Mouse (Mus musculus) liver, embryonic 14.5 days (tissue): ENCODE data around the gene Cdc14b. TPM values are rescaled to one million over a fixed set of nuclear protein-coding genes. Genes with fewer than 3 reads are reported as not detected.
"Not testable (repeated sequence)": the region's sequence is repeated elsewhere in the genome, so short reads cannot be mapped to it uniquely, and the experiment has no call there.

ENCODE experiments used
- ATAC-seq: fragments of 200-750 bp; cut with Nextera tagmentation; 2 replicates; pipeline ENCODE4 v1.8.0; 2017; ENCODE audit warnings: moderate number of reproducible peaks, mild to moderate bottlenecking, moderate library complexity; ENCODE audit not compliant: insufficient read depth
- DNase-seq, 3 experiments: peaks; one replicate each; pipeline ENCODE4 v3.0.0-alpha.2; 2012 to 2013; ENCODE audit warnings: low read depth in 3 of 3, low spot score in 3 of 3
- H3K27ac ChIP-seq: fragments of 300-500 bp; sonication (generic); 2 replicates; pipeline ENCODE4 v1.5.1; 2014; ENCODE audit warnings: moderate library complexity, mild to moderate bottlenecking, control low read depth, inconsistent platforms
- H3K27me3 ChIP-seq: fragments of 300-500 bp; sonication (generic); 2 replicates; pipeline ENCODE4 v1.6.1; 2014; ENCODE audit warnings: mild to moderate bottlenecking, low read length, moderate library complexity; ENCODE audit not compliant: control insufficient read depth, insufficient read depth
- H3K36me3 ChIP-seq: fragments of 300-500 bp; sonication (generic); replicated peaks from 2 replicates; pipeline ENCODE4 v1.6.1; 2014; ENCODE audit warnings: low read depth; ENCODE audit not compliant: control insufficient read depth, insufficient read depth
- H3K4me1 ChIP-seq, 2 experiments: fragments of 200-500 bp in 1 of 2; fragments of 300-500 bp in 1 of 2; sonication (generic) in 1 of 2; replicated peaks; 2 replicates each; pipeline ENCODE4 v1.6.1; 2012 to 2014; ENCODE audit warnings: antibody characterized with exemption in 1 of 2, inconsistent platforms in 1 of 2, low read length in 1 of 2; ENCODE audit not compliant: control insufficient read depth in 2 of 2, insufficient read depth in 2 of 2
- H3K4me2 ChIP-seq: fragments of 300-500 bp; sonication (generic); 2 replicates; pipeline ENCODE4 v1.6.1; 2014; ENCODE audit warnings: low read depth, mild to moderate bottlenecking, control low read depth, moderate library complexity
- H3K4me3 ChIP-seq, 2 experiments: fragments of 200-500 bp in 1 of 2; fragments of 300-500 bp in 1 of 2; sonication (generic) in 1 of 2; 2 replicates each; pipeline ENCODE4 v1.5.1; 2012 to 2014; ENCODE audit warnings: low read depth in 2 of 2, low read length in 2 of 2, mild to moderate bottlenecking in 2 of 2, control low read depth in 1 of 2, inconsistent platforms in 1 of 2, moderate library complexity in 1 of 2; ENCODE audit not compliant: insufficient read depth in 1 of 2
- H3K9ac ChIP-seq: fragments of 300-500 bp; sonication (generic); replicated peaks from 2 replicates; pipeline ENCODE4 v1.6.1; 2014; ENCODE audit warnings: mild to moderate bottlenecking, control low read depth, moderate library complexity
- H3K9me3 ChIP-seq: fragments of 300-500 bp; sonication (generic); 2 replicates; pipeline ENCODE4 v1.6.1; 2016; ENCODE audit warnings: low read length, mixed read lengths; ENCODE audit not compliant: control insufficient read depth
- CTCF ChIP-seq: IDR thresholded peaks from 2 replicates; pipeline ENCODE4 v1.5.1; 2016; ENCODE audit warnings: antibody characterized with exemption, low read depth, control low read depth
- EP300 ChIP-seq: IDR thresholded peaks from 2 replicates; pipeline ENCODE4 v1.6.1; 2016; ENCODE audit warnings: antibody characterized with exemption, low read depth
- WGBS: fragments of 180-500 bp; shearing (Covaris S2); extraction: QIAGEN DNeasy Blood & Tissue Kit; methylation state at CpG from one replicate; pipeline ENCODE4 v1.1.7; 2014; ENCODE audit not compliant: insufficient replicate concordance; 5-methylcytosine and 5-hydroxymethylcytosine counted together
- polyA plus RNA-seq, 2 experiments: library from polyadenylated mRNA; depleted of rRNA in 1 of 2; stranded (reverse) in 1 of 2; unstranded in 1 of 2; fragments of >200 nt; fragmentation: Nextera tagmentation in 1 of 2; extraction: Ambion mirVana in 1 of 2; gene quantifications; 2 replicates each; pipeline versions ENCODE4 v1.2.1 to v1.2.3; 2012 to 2014

Cdc14b gene
- polyA plus RNA-seq, 2 experiments, result 4.1 to 5.6 TPM

- no peaks in the 10 kb centered on the region for H3K9me3 ChIP-seq
- no peak for ATAC-seq
- no peak overlapping the region for H3K4me3 ChIP-seq
- WGBS, result 72% methylated on average over 6 of the region's 6 CpGs
- H3K27ac ChIP-seq, result no peak overlapping the region
- no peak overlapping the region for H3K4me2 ChIP-seq
- TF ChIP-seq CTCF (no peak), EP300 (no peak)
- no peaks in the 10 kb centered on the region for H3K36me3 ChIP-seq
- no peaks in the 10 kb centered on the region for H3K4me1 ChIP-seq
- H3K27me3 ChIP-seq, result no peaks in the 10 kb centered on the region
- H3K9ac ChIP-seq, result no peak overlapping the region
- no peak for DNase-seq
These were observed 10.5 kb downstream of the Cdc14b start for GRCm38 (mm10) chr13:64264586-64264985.

DNA sequence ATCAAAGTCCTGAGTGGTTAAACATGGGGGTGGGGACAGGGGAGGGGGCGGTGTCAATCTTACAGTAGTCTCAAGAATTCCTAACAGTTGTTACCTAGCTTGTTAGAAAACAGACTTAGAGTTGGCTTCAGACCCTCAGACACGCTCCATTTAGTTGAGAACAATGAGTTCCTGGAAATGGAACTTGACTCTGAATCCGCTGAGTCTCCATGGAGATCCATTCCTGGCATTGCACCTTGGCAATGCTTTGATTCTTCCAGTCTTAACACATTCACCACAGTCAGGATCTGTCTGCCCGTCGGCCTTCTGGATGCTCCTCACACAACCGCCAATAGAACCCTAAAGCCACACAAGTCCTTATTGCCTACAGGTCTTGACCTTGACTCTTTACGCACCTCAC, 15.2 kb downstream of the Cdc14b start:
- WGBS, result 75% methylated on average over 7 of the region's 7 CpGs

GRCm38 (mm10) chr13:64258516-64258821, 16.6 kb downstream of the Cdc14b start:
- Histone ChIP-seq H3K9me3 (no peaks in the 10 kb centered on the region), H3K9ac (no peak overlapping the region), H3K27me3 (no peaks in the 10 kb centered on the region), H3K4me1 (no peaks in the 10 kb centered on the region; a peak in 1 of 4 replicates), H3K27ac (no peak overlapping the region), H3K4me2 (no peak overlapping the region), H3K4me3 (no peak overlapping the region), H3K36me3 (no peaks in the 10 kb centered on the region)
- TF ChIP-seq CTCF (no peak), EP300 (no peak)
- DNase-seq, result no peak
- no peak for ATAC-seq
- WGBS, result 81% methylated on average over 4 of the region's 4 CpGs

More for the DNA sequence above, 15.2 kb downstream of the Cdc14b start:
- no peaks in the 10 kb centered on the region; a peak in 1 of 4 replicates for H3K4me1 ChIP-seq
- no peak overlapping the region for H3K4me2 ChIP-seq
- no peak for ATAC-seq
- H3K36me3 ChIP-seq, result no peaks in the 10 kb centered on the region
- H3K27me3 ChIP-seq, result no peaks in the 10 kb centered on the region
- no peak overlapping the region for H3K27ac ChIP-seq
- H3K9me3 ChIP-seq, result no peaks in the 10 kb centered on the region
- DNase-seq, result no peak
- no peak overlapping the region for H3K9ac ChIP-seq
- no peak overlapping the region for H3K4me3 ChIP-seq
- TF ChIP-seq CTCF, result no peak
- TF ChIP-seq EP300, result no peak

- H3K4me2 ChIP-seq, result no peak overlapping the region
- WGBS, result 66% methylated on average over 5 of the region's 5 CpGs
- TF ChIP-seq EP300, result no peak
- TF ChIP-seq CTCF, result no peak
These were observed 17.1 kb downstream of the Cdc14b start for GRCm38 (mm10) chr13:64257814-64258515.

DNA sequence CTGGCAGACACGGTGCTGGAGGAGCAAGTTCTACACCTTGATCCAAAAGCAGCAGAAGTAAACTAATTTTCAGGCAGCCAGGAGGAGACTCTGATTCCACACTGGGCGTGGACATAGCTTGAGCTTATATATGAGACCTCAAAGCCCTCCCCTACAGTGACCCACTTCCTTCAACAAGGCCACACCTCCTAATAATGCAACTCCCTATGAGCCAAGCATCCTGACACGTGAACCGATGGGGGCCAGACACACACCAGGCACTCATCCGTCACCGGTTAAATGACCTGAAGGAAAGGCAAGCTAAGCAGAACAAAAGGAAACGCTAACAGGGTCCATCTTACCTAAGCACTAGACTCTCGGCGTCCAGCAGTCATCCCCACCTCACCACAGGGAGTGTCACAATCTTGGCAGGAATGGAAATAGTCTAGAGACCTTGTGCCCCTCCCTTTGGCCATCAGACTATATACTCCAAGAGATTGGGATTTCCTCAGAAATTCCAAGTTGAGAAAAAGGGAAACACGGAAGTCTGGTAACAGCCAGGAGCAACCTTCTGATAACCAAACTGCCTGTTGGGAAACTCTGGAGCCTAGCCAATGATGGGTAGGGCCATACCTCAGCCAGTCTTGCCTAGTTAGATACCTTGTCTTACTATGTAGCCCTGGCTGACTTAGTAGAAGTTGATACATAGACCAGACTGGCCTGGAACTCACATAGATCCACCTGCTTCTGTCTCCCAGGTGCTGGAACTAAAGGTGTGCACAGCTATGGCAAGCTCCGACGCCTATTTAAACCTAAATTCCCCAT, 17.9 kb downstream of the Cdc14b start:
- Histone ChIP-seq H3K4me2 (no peak overlapping the region), H3K4me1 (peaks cover 0 to under 1% of the 10 kb centered on the region in 2 experiments; a peak in 2 of 4 replicates), H3K9ac (no peak overlapping the region), H3K36me3 (no peaks in the 10 kb centered on the region), H3K9me3 (no peaks in the 10 kb centered on the region), H3K27me3 (no peaks in the 10 kb centered on the region), H3K27ac (no peak overlapping the region), H3K4me3 (no peak overlapping the region)
- no peak for ATAC-seq
- WGBS, result 73% methylated on average over 12 of the region's 12 CpGs
- DNase-seq, result no peak
- TF ChIP-seq CTCF, result no peak
- TF ChIP-seq EP300, result no peak

More at GRCm38 (mm10) chr13:64257814-64258515, 17.1 kb downstream of the Cdc14b start:
- Histone ChIP-seq H3K36me3 (no peaks in the 10 kb centered on the region), H3K4me1 (no peaks in the 10 kb centered on the region; a peak in 1 of 4 replicates), H3K4me3 (no peak overlapping the region), H3K27ac (no peak overlapping the region), H3K9ac (no peak overlapping the region), H3K27me3 (no peaks in the 10 kb centered on the region), H3K9me3 (no peaks in the 10 kb centered on the region)
- DNase-seq (no peak), ATAC-seq (no peak)

DNA sequence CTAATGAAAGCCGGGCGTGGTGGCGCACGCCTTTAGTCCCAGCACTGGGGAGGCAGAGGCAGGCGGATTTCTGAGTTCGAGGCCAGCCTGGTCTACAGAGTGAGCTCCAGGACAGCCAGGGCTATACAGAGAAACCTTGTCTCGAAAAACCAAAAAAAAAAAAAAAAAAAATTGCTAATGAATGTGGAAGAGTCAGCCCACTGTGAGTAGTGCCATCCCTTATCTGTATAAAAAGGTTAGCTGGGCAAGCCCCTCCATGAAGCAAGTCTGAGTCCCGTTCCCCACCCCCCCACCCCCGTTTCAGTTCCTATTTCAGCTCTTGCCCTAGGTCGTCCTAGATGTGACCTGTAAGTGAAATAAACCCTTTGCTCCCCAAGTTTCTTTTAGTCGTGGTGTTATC, 20.9 kb downstream of the Cdc14b start:
- not testable (repeated sequence) for H3K4me3 ChIP-seq, H3K9ac ChIP-seq, H3K27me3 ChIP-seq, H3K36me3 ChIP-seq, H3K9me3 ChIP-seq, H3K27ac ChIP-seq, DNase-seq, ATAC-seq, H3K4me2 ChIP-seq, H3K4me1 ChIP-seq
- WGBS, result 57% methylated on average over 10 of the region's 11 CpGs
